Mouse (Mus musculus): ENCODE results near the gene Selenof. TPM values are rescaled to one million over a fixed set of nuclear protein-coding genes. Genes with fewer than 3 reads are reported as not detected.

Gene Selenof
- total RNA-seq, 2 experiments from 2014 or later: 354 to 359 TPM

GRCm38 (mm10) chr3:144642141-144642540 is 72.0 kb downstream of the Selenof start:
- no peak for DNase-seq

GRCm38 (mm10) chr3:144643301-144643871 is 73.3 kb downstream of the Selenof start:
- peak; percentile 51 to 55 for DNase-seq

- DNase-seq: no peak
Measured at GRCm38 (mm10) chr3:144644202-144644601, 74.1 kb downstream of the Selenof start.

Other genes with a start within 250 kb of the Selenof start
- gene Hs2st1, start 123 bp upstream of the Selenof start, total RNA-seq (2021): 10 to 100 TPM; 15.9 to 19.2 TPM
- 100 to 1,000 TPM; 187 to 216 TPM for gene Sh3glb1, start 150.0 kb downstream of the Selenof start, total RNA-seq (2021)
- 1 to 10 TPM; 3.4 to 5.9 TPM for gene Clca3a1, start 190.7 kb downstream of the Selenof start, total RNA-seq (2021)
- under 1 TPM in 1 of 2 experiments, not detected in 1; 0.10 TPM for gene Clca3a2, start 249.2 kb downstream of the Selenof start, total RNA-seq (2021)

Data from adrenal gland, postnatal 36 days (tissue).